Mouse (Mus musculus): ENCODE measurements around the gene Ctnnd1.

The Ctnnd1 gene

GRCm38 (mm10) chr2:84650464-84651195 is at the start of gene Ctnnd1:
Gene Ctnnd1, minus strand, starts transcription at chr2:84650765.
- peak; percentile 94 for DNase-seq (ENCODE audit: low read depth)

- DNase-seq (ENCODE audit: low read depth): no peak
Measured at GRCm38 (mm10) chr2:84695007-84695695, 44.6 kb upstream of the Ctnnd1 start.

- DNase-seq (ENCODE audit: low read depth): no peak
Measured at GRCm38 (mm10) chr2:84690050-84690449, 39.5 kb upstream of the Ctnnd1 start.

GRCm38 (mm10) chr2:84688080-84688844 is 37.7 kb upstream of the Ctnnd1 start:
- no peak for DNase-seq (ENCODE audit: low read depth)

GRCm38 (mm10) chr2:84682605-84683183 is 32.1 kb upstream of the Ctnnd1 start:
- DNase-seq (ENCODE audit: low read depth): no peak

- peak; percentile 16 for DNase-seq (ENCODE audit: low read depth)
Measured at GRCm38 (mm10) chr2:84679016-84679415, 28.5 kb upstream of the Ctnnd1 start, which contains the start of gene Tmx2. Gene Tmx2, minus strand, starts transcription at chr2:84679140.

GRCm38 (mm10) chr2:84677968-84678880 is 27.7 kb upstream of the Ctnnd1 start, which contains the start of the genes Gm28635 and Med19:
Gene Gm28635, minus strand, starts transcription at chr2:84678041.
Gene Med19, plus strand, starts transcription at chr2:84678402.
- peak; percentile 100 for DNase-seq (ENCODE audit: low read depth)

- peak; percentile 49 for DNase-seq (ENCODE audit: low read depth)
Measured at GRCm38 (mm10) chr2:84677270-84677967, 26.9 kb upstream of the Ctnnd1 start.

- peak; percentile 48 for DNase-seq (ENCODE audit: low read depth)
Measured at GRCm38 (mm10) chr2:84671535-84671934, 21.0 kb upstream of the Ctnnd1 start.

GRCm38 (mm10) chr2:84670569-84670933 is 20.0 kb upstream of the Ctnnd1 start, which contains the start of gene Selenoh:
Gene Selenoh, minus strand, starts transcription at chr2:84670770.
- DNase-seq (ENCODE audit: low read depth): peak; percentile 96

GRCm38 (mm10) chr2:84669828-84670568 is 19.4 kb upstream of the Ctnnd1 start:
- peak; percentile 62 for DNase-seq (ENCODE audit: low read depth)

GRCm38 (mm10) chr2:84666081-84666480 is 15.5 kb upstream of the Ctnnd1 start:
- no peak for DNase-seq (ENCODE audit: low read depth)

- peak; percentile 92 for DNase-seq (ENCODE audit: low read depth)
Measured at GRCm38 (mm10) chr2:84662866-84663265, 12.3 kb upstream of the Ctnnd1 start.

GRCm38 (mm10) chr2:84660253-84660652 is 9.7 kb upstream of the Ctnnd1 start:
- DNase-seq (ENCODE audit: low read depth): peak; percentile 93

GRCm38 (mm10) chr2:84658806-84659205 is 8.2 kb upstream of the Ctnnd1 start, which contains the start of gene Btbd18:
Gene Btbd18, plus strand, starts transcription at chr2:84659079.
- DNase-seq (ENCODE audit: low read depth): no peak

GRCm38 (mm10) chr2:84655864-84656263 is 5.3 kb upstream of the Ctnnd1 start:
- DNase-seq (ENCODE audit: low read depth): peak; percentile 57

GRCm38 (mm10) chr2:84653354-84653753 is 2.8 kb upstream of the Ctnnd1 start:
- no peak for DNase-seq (ENCODE audit: low read depth)

GRCm38 (mm10) chr2:84649674-84650073 is 891 bp downstream of the Ctnnd1 start:
- DNase-seq (ENCODE audit: low read depth): peak; percentile 42

- no peak for DNase-seq (ENCODE audit: low read depth)
Measured at GRCm38 (mm10) chr2:84648369-84648768, 2.2 kb downstream of the Ctnnd1 start.
